Mouse (Mus musculus) midbrain, embryonic 11.5 days (tissue): ENCODE data around the gene Gm11099. TPM values are rescaled to one million over a fixed set of nuclear protein-coding genes. Genes with fewer than 3 reads are reported as not detected.

Source experiments
- ATAC-seq: fragments of 200-750 bp; cut with Nextera tagmentation; 2 replicates; pipeline ENCODE4 v1.8.0; 2017; ENCODE audit warnings: moderate TSS enrichment, moderate library complexity; ENCODE audit not compliant: low FRiP score
- DNase-seq: peaks from one replicate; pipeline ENCODE4 v3.0.0; 2015; ENCODE audit warnings: low spot score; ENCODE audit errors: missing footprints
- H3K27ac ChIP-seq: fragments of 300-500 bp; sonication (generic); 2 replicates; pipeline ENCODE4 v1.5.1; 2014; ENCODE audit warnings: low read depth, low read length
- H3K27me3 ChIP-seq: fragments of 300-500 bp; sonication (generic); 2 replicates; pipeline ENCODE4 v1.6.1; 2014; ENCODE audit warnings: mild to moderate bottlenecking, low read length, moderate library complexity, mixed read lengths; ENCODE audit not compliant: control insufficient read depth, insufficient read depth
- H3K36me3 ChIP-seq: fragments of 300-500 bp; sonication (generic); 2 replicates; pipeline ENCODE4 v1.6.1; 2014; ENCODE audit warnings: mild to moderate bottlenecking, low read length, moderate library complexity, mixed read lengths; ENCODE audit not compliant: control insufficient read depth, insufficient read depth
- H3K4me1 ChIP-seq: fragments of 300-500 bp; sonication (generic); 2 replicates; pipeline ENCODE4 v1.6.1; 2014; ENCODE audit warnings: low read length; ENCODE audit not compliant: control insufficient read depth, insufficient read depth
- H3K4me2 ChIP-seq: fragments of 300-500 bp; sonication (generic); 2 replicates; pipeline ENCODE4 v1.6.1; 2014; ENCODE audit warnings: mild to moderate bottlenecking, moderate library complexity
- H3K4me3 ChIP-seq: fragments of 300-500 bp; sonication (generic); 2 replicates; pipeline ENCODE4 v1.5.1; 2014; ENCODE audit warnings: low read depth, low read length
- H3K9ac ChIP-seq: fragments of 300-500 bp; sonication (generic); 2 replicates; pipeline ENCODE4 v1.6.1; 2014; ENCODE audit warnings: low read length
- H3K9me3 ChIP-seq: fragments of 300-500 bp; sonication (generic); 2 replicates; pipeline ENCODE4 v1.6.1; 2016; ENCODE audit warnings: low read length; ENCODE audit not compliant: control insufficient read depth
- WGBS: fragments of 180-500 bp; shearing (Covaris S2); extraction: QIAGEN DNeasy Blood & Tissue Kit; methylation state at CpG from one replicate; pipeline ENCODE4 v1.1.7; 2014; 5-methylcytosine and 5-hydroxymethylcytosine counted together
- polyA plus RNA-seq: library from polyadenylated mRNA; unstranded; fragments of >200 nt; fragmentation: Nextera tagmentation; extraction: Ambion mirVana; gene quantifications from 2 replicates; pipeline ENCODE4 v1.2.1, GENCODE M21; 2014

The Gm11099 gene
- polyA plus RNA-seq, 1 experiment from 2014 or later, result not detected

DNA sequence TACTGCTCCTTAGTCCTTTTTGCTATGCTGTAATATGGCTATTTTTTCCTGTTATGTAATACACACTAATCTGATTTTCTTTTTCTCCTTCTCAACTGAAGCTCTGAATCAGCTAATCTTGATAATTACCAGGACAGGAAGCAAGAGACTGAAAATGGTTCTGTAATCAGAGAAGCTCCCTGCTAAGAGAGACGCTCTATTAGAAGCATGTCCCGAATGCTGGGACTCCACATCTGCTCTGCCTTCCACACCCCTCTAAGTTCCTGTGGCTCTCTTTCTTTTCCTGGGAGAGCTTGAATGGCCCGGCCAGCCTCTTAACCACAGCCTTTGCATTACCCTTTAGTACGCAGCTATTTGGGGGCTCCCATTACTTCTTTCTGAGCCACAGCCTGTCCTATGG, 45.8 kb downstream of the Gm11099 start:
- Histone ChIP-seq H3K36me3 (no peaks in the 10 kb centered on the region), H3K4me1 (no peaks in the 10 kb centered on the region), H3K9ac (no peak overlapping the region), H3K4me3 (no peak overlapping the region), H3K27me3 (no peaks in the 10 kb centered on the region), H3K27ac (no peak overlapping the region), H3K9me3 (no peaks in the 10 kb centered on the region), H3K4me2 (no peak overlapping the region)
- DNase-seq, result peak; percentile 49
- ATAC-seq, result no peak
- 65% methylated on average over 4 of the region's 4 CpGs for WGBS

DNA sequence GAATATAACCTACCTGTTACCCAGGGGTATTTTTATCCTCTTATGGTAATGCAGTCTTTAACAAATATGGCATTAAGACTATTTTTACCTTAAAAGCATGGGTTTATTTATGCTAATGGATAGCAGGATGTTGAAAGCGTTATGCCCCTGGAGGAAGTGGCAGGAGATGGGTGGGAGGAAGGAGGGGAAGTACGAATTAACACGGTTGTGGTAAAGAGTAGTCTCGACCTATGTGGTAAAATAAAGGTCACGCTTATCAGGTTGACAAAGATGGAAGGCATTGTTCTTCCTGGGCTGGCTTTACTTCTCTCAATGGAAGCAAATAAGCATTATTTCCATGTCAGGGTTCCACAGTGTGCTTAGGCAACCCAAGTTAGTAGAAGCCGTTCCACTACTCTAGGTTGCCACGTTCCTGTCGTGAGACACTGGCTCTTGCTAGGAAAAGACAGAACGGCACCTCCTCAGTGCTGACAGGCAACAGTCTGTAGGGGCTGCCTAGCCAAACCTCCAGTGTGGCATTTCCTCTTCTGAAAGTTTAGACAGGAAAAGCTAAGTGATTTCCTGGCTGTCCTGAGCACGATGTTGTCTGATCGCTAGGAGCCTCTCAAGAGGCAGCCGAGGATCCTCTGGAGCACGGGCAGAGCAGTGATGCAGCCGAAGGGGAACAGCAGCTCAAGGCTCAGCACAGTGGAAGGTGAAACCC, 47.7 kb downstream of the Gm11099 start:
- H3K36me3 ChIP-seq, result no peaks in the 10 kb centered on the region
- no peaks in the 10 kb centered on the region for H3K27me3 ChIP-seq
- H3K9me3 ChIP-seq, result no peaks in the 10 kb centered on the region
- ATAC-seq (no peak), DNase-seq (peak; percentile 82)
- no peak overlapping the region for H3K27ac ChIP-seq
- no peak overlapping the region for H3K4me3 ChIP-seq
- no peak overlapping the region for H3K4me2 ChIP-seq
- no peak overlapping the region for H3K9ac ChIP-seq
- no peaks in the 10 kb centered on the region for H3K4me1 ChIP-seq
- WGBS, result 52% methylated on average over 14 of the region's 14 CpGs

DNA sequence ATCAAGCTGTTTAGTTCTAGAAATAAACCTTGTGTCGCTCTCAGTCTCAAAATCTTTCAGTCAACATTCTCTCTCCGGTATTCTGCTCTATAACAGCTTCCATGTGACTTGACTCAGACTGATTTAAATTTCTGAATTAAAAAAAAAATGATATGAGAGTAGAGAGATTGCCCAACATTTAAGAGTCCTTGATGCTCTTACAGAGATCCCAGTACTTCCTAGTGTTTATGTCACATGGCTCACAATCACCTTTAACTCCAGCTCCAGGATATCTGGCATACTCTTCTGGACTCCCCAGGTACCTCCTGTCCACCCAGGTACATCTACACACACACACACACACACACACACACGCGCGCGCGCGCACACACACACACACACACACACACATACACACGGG, 53.1 kb downstream of the Gm11099 start:
- Histone ChIP-seq H3K4me3 (no peak overlapping the region), H3K27ac (no peak overlapping the region), H3K9me3 (no peaks in the 10 kb centered on the region), H3K4me1 (no peaks in the 10 kb centered on the region), H3K9ac (no peak overlapping the region), H3K27me3 (no peaks in the 10 kb centered on the region), H3K4me2 (no peak overlapping the region), H3K36me3 (no peaks in the 10 kb centered on the region)
- WGBS, result 96% methylated on average over 9 of the region's 9 CpGs
- no peak for DNase-seq
- no peak for ATAC-seq

DNA sequence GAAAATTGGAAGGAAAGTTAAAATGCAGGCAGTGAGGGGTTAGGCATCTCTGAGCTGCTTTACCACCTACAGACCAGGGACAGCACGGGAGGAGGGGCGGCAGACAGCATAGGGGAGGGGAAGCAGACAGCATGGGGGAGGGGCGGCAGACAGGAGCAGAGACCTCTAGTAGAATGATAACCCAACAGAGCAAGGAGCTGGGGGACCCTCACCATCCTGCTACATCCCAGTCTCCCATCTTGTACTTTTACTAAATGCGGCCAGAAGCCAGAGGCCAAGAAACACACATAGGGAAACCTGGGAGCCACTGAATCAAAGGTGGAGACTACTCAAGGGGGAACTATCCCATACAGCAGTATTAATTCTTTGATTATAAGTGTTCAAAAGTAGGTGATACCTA, 59.1 kb downstream of the Gm11099 start:
- Histone ChIP-seq H3K4me2 (no peak overlapping the region), H3K4me1 (no peaks in the 10 kb centered on the region), H3K27ac (no peak overlapping the region), H3K36me3 (no peaks in the 10 kb centered on the region), H3K9ac (no peak overlapping the region), H3K9me3 (no peaks in the 10 kb centered on the region), H3K4me3 (no peak overlapping the region), H3K27me3 (no peaks in the 10 kb centered on the region)
- peak; percentile 53 for DNase-seq
- no peak for ATAC-seq
- 41% methylated on average over 4 of the region's 4 CpGs for WGBS

DNA sequence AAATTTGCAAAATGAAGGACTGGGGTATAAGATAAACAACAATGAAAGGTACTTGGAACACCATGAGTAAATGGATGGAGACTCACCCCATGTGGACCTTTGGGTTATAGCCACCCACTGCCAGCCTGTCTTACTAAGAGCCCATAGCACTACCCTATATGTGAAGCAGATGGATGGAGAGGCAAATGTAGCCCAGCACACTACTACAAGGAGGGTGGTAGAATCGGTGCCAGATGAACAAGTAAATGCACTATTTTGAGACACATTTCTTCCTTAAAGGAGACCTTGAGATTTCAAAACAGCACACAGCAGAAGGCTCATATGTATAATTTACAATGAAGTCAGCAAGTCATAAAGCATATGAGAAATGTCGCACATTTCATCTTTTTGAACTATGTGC, 66.3 kb downstream of the Gm11099 start:
- DNase-seq, result no peak
- Histone ChIP-seq H3K4me1 (no peaks in the 10 kb centered on the region), H3K36me3 (no peaks in the 10 kb centered on the region), H3K4me3 (no peak overlapping the region), H3K9me3 (no peaks in the 10 kb centered on the region), H3K4me2 (no peak overlapping the region), H3K27me3 (no peaks in the 10 kb centered on the region), H3K27ac (no peak overlapping the region), H3K9ac (no peak overlapping the region)
- WGBS, result 96% methylated on average over 2 of the region's 2 CpGs
- no peak for ATAC-seq

DNA sequence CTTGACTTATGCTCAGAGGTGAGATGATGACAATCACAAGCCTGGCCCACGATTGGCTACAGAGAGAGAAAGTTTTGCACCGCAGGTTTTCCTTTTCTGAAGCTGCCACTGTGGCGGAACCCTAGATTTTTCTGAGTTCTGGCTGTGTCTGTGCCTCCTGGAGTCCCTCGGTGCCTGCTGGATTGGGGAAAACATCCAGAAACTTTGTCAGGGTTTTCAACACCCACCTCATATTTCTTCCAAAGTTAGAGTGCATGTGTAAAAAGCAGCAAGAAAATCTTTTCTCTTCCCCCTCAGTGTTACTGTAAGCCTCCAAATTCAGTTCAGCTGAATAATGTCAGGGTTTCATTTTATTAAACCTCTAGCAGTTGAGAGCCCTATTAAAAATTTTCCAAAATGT, 82.1 kb downstream of the Gm11099 start:
- Histone ChIP-seq H3K27me3 (no peaks in the 10 kb centered on the region), H3K9me3 (no peaks in the 10 kb centered on the region), H3K4me3 (no peak overlapping the region), H3K36me3 (no peaks in the 10 kb centered on the region), H3K27ac (no peak overlapping the region), H3K9ac (no peak overlapping the region), H3K4me2 (no peak overlapping the region), H3K4me1 (no peaks in the 10 kb centered on the region)
- no peak for ATAC-seq
- 86% methylated on average over 4 of the region's 4 CpGs for WGBS
- no peak for DNase-seq

DNA sequence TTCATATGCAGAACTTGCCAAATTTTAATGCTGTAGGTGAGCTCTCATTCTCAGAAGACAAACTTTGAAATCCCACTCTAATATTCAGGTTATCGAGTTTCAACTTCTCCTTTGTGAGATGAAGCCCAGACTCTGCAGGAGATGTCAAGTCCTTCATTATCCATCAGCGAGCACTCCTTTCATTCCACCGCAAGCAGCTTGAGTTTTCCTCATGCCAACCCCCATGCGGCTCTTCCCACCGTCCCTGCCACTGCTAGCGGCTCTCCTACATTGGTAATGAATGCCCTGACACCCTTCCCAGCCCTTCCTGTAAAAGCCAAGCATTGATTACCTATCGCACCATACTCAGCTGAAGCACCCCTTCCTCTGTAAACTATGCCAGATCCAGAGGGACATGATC, 89.6 kb downstream of the Gm11099 start:
- Histone ChIP-seq H3K4me3 (no peak overlapping the region), H3K9ac (no peak overlapping the region), H3K4me1 (no peaks in the 10 kb centered on the region), H3K4me2 (no peak overlapping the region), H3K27ac (no peak overlapping the region), H3K27me3 (no peaks in the 10 kb centered on the region), H3K9me3 (no peaks in the 10 kb centered on the region), H3K36me3 (no peaks in the 10 kb centered on the region)
- DNase-seq (no peak), ATAC-seq (no peak)
- 73% methylated on average over 7 of the region's 7 CpGs for WGBS

DNA sequence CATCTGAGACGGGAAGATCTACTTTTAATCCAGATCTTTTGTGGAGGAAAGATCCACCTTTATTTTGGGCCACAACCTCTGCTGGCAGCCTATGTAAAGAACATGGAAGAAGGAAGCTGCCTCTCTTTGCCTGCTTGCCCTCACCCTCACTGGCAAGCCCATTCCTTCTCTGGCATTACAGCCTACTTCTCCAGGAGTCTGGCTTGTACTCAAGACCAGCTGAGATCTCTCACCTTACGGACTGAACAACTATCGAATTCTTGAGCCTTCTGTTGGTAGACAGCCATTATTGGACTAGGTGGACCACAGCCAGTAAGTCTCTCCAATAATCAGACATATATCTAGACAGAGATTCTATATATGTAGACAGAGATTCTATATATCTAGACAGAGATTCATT, 92.9 kb downstream of the Gm11099 start:
- DNase-seq (no peak), ATAC-seq (no peak)
- H3K27ac ChIP-seq, result no peak overlapping the region
- H3K4me1 ChIP-seq, result peaks cover 5% of the 10 kb centered on the region
- 87% methylated on average over 3 of the region's 3 CpGs for WGBS
- H3K9me3 ChIP-seq, result no peaks in the 10 kb centered on the region
- no peaks in the 10 kb centered on the region for H3K27me3 ChIP-seq
- H3K36me3 ChIP-seq, result no peaks in the 10 kb centered on the region
- no peak overlapping the region for H3K4me3 ChIP-seq
- H3K9ac ChIP-seq, result no peak overlapping the region
- H3K4me2 ChIP-seq, result no peak overlapping the region

DNA sequence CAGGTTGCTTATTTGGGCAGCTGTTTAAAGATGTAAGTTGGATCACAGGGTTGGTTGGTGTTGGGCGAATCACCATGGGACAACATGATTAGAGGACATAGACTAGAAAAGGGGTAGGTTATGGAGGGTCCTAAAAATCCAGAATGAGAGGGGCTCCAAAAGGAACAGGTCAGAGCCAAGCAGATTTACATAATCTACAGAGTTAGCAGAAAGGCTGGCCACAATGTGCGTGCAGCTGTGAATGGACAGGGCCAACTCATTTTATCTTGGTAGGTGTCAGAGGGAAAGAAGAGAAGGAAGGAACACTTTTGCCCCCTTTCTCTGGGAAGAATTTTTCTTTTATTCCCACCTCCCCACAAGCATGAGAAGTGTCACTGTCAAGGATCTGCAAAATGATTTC, 97.1 kb downstream of the Gm11099 start:
- 34% methylated on average over 2 of the region's 2 CpGs for WGBS
- no peaks in the 10 kb centered on the region for H3K36me3 ChIP-seq
- no peak overlapping the region for H3K4me2 ChIP-seq
- DNase-seq, result no peak
- ATAC-seq, result peak; percentile 62; the same call in 1 of the 2 replicates
- peaks cover 9% of the 10 kb centered on the region for H3K4me1 ChIP-seq
- H3K4me3 ChIP-seq, result no peak overlapping the region
- H3K27me3 ChIP-seq, result no peaks in the 10 kb centered on the region
- H3K9ac ChIP-seq, result no peak overlapping the region
- H3K27ac ChIP-seq, result no peak overlapping the region
- H3K9me3 ChIP-seq, result no peaks in the 10 kb centered on the region
